Mouse (Mus musculus) liver, postnatal 0 days (tissue): ENCODE data around the gene Abcd4. TPM values are rescaled to one million over a fixed set of nuclear protein-coding genes. Genes with fewer than 3 reads are reported as not detected.

Experiments used
- ATAC-seq: fragments of 200-750 bp; cut with Nextera tagmentation; 2 replicates; pipeline ENCODE4 v1.8.0; 2017; ENCODE audit warnings: mild to moderate bottlenecking, moderate library complexity
- DNase-seq: peaks from one replicate; pipeline ENCODE4 v3.0.0-alpha.2; 2016
- H3K27ac ChIP-seq: fragments of 300-500 bp; sonication (generic); 2 replicates; pipeline ENCODE4 v1.5.1; 2014; ENCODE audit warnings: antibody characterized with exemption, moderate library complexity, mild to moderate bottlenecking, low read depth
- H3K27me3 ChIP-seq: fragments of 300-500 bp; sonication (generic); 2 replicates; pipeline ENCODE4 v1.6.1; 2014; ENCODE audit warnings: low read length, control low read depth, mixed read lengths; ENCODE audit not compliant: insufficient read depth
- H3K36me3 ChIP-seq: fragments of 300-500 bp; sonication (generic); replicated peaks from 2 replicates; pipeline ENCODE4 v1.6.1; 2014; ENCODE audit warnings: mild to moderate bottlenecking, control low read depth, low read length, moderate library complexity, mixed read lengths; ENCODE audit not compliant: insufficient read depth
- H3K4me1 ChIP-seq: fragments of 300-500 bp; sonication (generic); 2 replicates; pipeline ENCODE4 v1.6.1; 2014; ENCODE audit warnings: antibody characterized with exemption, mild to moderate bottlenecking, control low read depth; ENCODE audit not compliant: insufficient read depth
- H3K4me2 ChIP-seq: fragments of 300-500 bp; sonication (generic); 2 replicates; pipeline ENCODE4 v1.6.1; 2014; ENCODE audit warnings: low read depth, mild to moderate bottlenecking, low read length, moderate library complexity, mixed read lengths
- H3K4me3 ChIP-seq: fragments of 300-500 bp; sonication (generic); 2 replicates; pipeline ENCODE4 v1.5.1; 2014; ENCODE audit warnings: low read depth, low read length
- H3K9ac ChIP-seq: fragments of 300-500 bp; sonication (generic); replicated peaks from 2 replicates; pipeline ENCODE4 v1.6.1; 2014; ENCODE audit warnings: mild to moderate bottlenecking, moderate library complexity
- H3K9me3 ChIP-seq: fragments of 300-500 bp; sonication (generic); 2 replicates; pipeline ENCODE4 v1.6.1; 2016; ENCODE audit warnings: mild to moderate bottlenecking, control low read depth, low read length, mixed read lengths
- CTCF ChIP-seq: sonication (generic); IDR thresholded peaks from 2 replicates; pipeline ENCODE4 v1.5.1; 2016; ENCODE audit warnings: antibody characterized with exemption, low read depth
- EP300 ChIP-seq: IDR thresholded peaks from 2 replicates; pipeline ENCODE4 v1.6.1; 2016; ENCODE audit warnings: antibody characterized with exemption, low read depth, mild to moderate bottlenecking
- WGBS: fragments of 180-500 bp; shearing (Covaris S2); extraction: QIAGEN DNeasy Blood & Tissue Kit; methylation state at CpG from one replicate; pipeline ENCODE4 v1.1.7; 2014; ENCODE audit not compliant: insufficient replicate concordance; 5-methylcytosine and 5-hydroxymethylcytosine counted together
- polyA plus RNA-seq: library from polyadenylated mRNA; unstranded; fragments of >200 nt; fragmentation: Nextera tagmentation; extraction: Ambion mirVana; gene quantifications from 2 replicates; pipeline ENCODE4 v1.2.1, GENCODE M21; 2015

The Abcd4 gene
- polyA plus RNA-seq, 1 experiment from 2014 or later: 2.7 TPM

DNA sequence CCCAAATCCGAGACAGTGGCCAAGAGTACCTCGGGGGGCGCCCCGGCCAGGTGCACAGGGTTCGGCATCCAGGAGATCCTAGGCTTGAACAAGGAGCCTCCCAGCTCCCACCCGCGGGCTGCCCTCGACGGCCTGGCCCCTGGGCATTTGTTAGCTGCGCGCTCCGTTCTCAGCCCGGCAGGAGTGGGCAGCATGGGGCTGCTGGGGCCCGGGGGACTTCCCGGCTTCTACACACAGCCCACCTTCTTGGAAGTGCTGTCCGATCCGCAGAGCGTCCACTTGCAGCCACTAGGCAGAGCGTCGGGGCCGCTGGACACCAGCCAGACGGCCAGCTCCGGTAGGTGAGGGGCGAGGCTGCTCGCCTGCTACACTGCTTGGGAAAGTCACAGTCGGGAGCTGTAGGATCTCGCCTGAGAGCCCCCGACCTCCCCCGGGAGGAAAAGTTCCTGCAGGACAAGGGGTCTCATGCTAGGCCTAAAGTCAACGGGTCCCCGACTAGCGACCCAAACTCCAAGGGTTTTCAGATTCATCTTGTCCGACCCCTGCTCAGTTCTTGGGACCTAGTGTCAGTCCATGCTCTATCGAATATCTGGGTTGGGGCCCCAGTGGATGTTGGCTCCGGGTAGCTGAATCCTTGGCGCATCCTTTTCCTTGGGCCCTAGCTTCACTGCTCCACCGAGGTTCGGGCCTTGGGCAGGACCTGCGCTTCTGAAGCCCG, 47.1 kb downstream of the Abcd4 start:
- Histone ChIP-seq H3K4me2 (no peak overlapping the region), H3K9ac (no peak overlapping the region), H3K4me3 (no peak overlapping the region), H3K4me1 (0 out of 2 replicates have a peak, but pooled peaks cover 4% of the 10 kb centered on the region), H3K27ac (no peak overlapping the region), H3K9me3 (no peaks in the 10 kb centered on the region), H3K27me3 (peaks cover 69% of the 10 kb centered on the region), H3K36me3 (no peaks in the 10 kb centered on the region)
- DNase-seq (no peak), ATAC-seq (no peak)
- WGBS: 3% methylated on average over 40 of the region's 40 CpGs
- no peak for TF ChIP-seq CTCF
- TF ChIP-seq EP300: no peak

DNA sequence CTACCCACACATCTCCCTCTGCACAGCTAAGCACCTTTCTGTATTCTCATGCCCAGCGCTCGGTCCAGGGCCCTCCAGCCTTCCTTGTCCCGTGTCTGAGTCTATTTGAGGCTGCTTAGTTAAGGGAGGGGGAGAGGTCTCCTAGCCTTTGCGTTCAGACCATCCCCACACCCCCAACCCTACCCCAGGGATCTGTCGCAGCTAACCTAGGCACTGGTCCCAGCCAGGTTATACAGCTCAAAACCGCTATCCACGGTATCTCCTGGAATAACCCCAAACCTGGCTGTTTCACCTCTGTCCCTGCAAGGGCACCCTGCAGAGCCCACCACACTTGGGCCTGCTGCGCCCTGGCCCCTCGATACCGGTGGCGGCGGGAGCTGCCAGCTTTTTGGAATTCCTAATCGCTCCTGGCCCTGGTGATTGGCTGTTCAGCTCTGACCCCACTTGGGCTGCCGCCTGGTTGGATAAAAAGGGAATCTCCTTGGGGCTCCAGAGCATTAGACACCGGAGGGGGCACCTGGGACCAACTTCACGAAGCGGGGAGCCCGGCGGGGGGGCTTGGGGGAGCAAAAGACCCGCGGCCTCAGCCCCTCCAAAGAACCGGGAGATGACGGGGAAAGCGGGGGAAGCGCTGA, 47.8 kb downstream of the Abcd4 start, which contains the start of gene Vsx2:
Gene Vsx2 (plus strand): TSS at position 427 of the 635 bp plus-strand sequence.
- 0 out of 2 replicates have a peak, but pooled peaks cover 4% of the 10 kb centered on the region for H3K4me1 ChIP-seq
- H3K9me3 ChIP-seq: no peaks in the 10 kb centered on the region
- peaks cover 65% of the 10 kb centered on the region for H3K27me3 ChIP-seq
- TF ChIP-seq CTCF (no peak), EP300 (no peak)
- ATAC-seq (no peak), DNase-seq (no peak)
- no peak within 1 kb of the TSS for H3K9ac ChIP-seq
- H3K27ac ChIP-seq: no peak within 1 kb of the TSS
- 7% methylated on average over 24 of the region's 25 CpGs for WGBS
- H3K4me2 ChIP-seq: no peak within 1 kb of the TSS
- no peaks in the 10 kb centered on the region for H3K36me3 ChIP-seq
- H3K4me3 ChIP-seq: no peak within 1 kb of the TSS

DNA sequence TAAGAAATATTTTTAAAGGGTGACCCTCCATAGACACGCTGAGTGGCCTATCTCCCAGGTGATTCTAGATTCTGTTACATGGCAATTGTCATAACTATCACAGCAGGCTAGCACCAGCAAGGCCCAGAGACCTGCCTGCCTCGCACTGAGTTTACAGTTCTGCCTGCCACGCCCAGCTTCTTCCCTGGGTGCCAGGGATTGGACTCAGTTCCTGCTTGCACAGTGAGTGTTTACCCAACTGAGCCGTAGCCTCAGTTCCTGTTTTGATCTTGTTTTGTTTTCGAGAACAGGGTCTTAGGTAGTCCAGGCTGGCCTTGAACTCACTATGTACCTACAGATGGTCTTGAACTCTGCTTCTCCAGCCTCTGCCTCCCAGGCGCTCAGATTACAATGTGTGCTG, 49.6 kb downstream of the Abcd4 start:
- Histone ChIP-seq H3K27me3 (peaks cover 49% of the 10 kb centered on the region), H3K4me1 (0 out of 2 replicates have a peak, but pooled peaks cover 4% of the 10 kb centered on the region), H3K27ac (no peak overlapping the region), H3K4me3 (no peak overlapping the region), H3K4me2 (no peak overlapping the region), H3K9me3 (no peaks in the 10 kb centered on the region), H3K36me3 (no peaks in the 10 kb centered on the region), H3K9ac (no peak overlapping the region)
- no peak for ATAC-seq
- 63% methylated on average over 6 of the region's 6 CpGs for WGBS
- TF ChIP-seq CTCF: no peak
- no peak for TF ChIP-seq EP300
- no peak for DNase-seq

DNA sequence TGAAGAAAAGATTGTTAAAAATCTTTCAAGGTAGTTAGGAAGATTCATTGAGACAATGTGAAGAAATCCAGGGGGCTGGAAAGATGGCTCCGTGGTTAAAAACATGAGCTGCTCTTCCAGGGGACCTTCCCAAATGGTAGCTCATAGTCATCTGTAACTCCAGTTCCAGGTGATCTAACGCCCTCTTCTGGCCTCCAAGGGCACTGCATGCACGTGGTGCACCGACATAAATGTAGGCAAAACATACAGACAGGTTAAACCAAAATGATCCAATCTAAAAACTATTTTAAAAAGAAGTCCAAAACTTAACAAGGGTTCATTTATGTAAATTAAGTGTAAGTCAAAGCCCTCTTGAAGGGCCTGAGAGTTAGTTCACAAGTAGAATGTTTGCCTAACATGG, 54.7 kb downstream of the Abcd4 start:
- H3K4me1 ChIP-seq: no peaks in the 10 kb centered on the region
- no peak overlapping the region for H3K27ac ChIP-seq
- no peak overlapping the region for H3K9ac ChIP-seq
- H3K4me3 ChIP-seq: no peak overlapping the region
- peaks cover 1% of the 10 kb centered on the region; the same call in 1 of the 2 replicates for H3K27me3 ChIP-seq
- 42% methylated on average over 4 of the region's 4 CpGs for WGBS
- no peaks in the 10 kb centered on the region for H3K36me3 ChIP-seq
- TF ChIP-seq CTCF (peak; percentile 42), EP300 (no peak)
- no peak for DNase-seq
- no peak overlapping the region for H3K4me2 ChIP-seq
- no peaks in the 10 kb centered on the region for H3K9me3 ChIP-seq
- ATAC-seq: no peak

DNA sequence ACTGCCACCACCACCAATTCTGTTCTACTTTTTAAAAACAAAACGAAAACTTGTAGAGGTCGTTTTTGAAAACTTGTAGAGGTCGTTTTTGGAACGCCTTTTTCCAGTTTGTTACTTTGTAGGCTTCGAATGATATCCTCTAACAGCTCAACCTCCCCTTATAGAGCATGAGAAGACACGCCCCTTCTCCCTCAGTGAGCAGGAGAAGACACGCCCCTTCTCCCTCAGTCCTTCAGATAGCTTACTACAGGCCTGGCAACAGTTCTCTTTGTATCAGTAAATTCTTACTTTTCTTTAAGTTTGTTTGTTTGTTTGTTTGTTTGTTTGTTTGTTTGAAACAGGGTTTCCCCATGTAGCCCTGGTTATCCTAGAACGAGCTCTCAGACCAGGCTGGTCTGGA, 62.0 kb downstream of the Abcd4 start:
- ATAC-seq (no peak), DNase-seq (no peak)
- H3K9ac ChIP-seq: no peak overlapping the region
- H3K4me1 ChIP-seq: no peaks in the 10 kb centered on the region
- TF ChIP-seq EP300: no peak
- no peak overlapping the region for H3K4me3 ChIP-seq
- WGBS: 53% methylated on average over 8 of the region's 8 CpGs
- no peak overlapping the region for H3K27ac ChIP-seq
- H3K9me3 ChIP-seq: no peaks in the 10 kb centered on the region
- H3K36me3 ChIP-seq: no peaks in the 10 kb centered on the region
- no peak overlapping the region for H3K4me2 ChIP-seq
- no peaks in the 10 kb centered on the region for H3K27me3 ChIP-seq

Other genes starting within 250 kb of the Abcd4 start
- gene Entpd5, start 208.4 kb downstream of the Abcd4 start, polyA plus RNA-seq: 23.5 and 24.8 TPM in 2 replicates
- 0.34 and 0.51 TPM in 2 replicates for gene Bbof1, start 208.3 kb downstream of the Abcd4 start, polyA plus RNA-seq
- gene Rnf113a2, start 200.2 kb downstream of the Abcd4 start, polyA plus RNA-seq: 13.3 and 13.9 TPM in 2 replicates
- gene Aldh6a1, start 166.4 kb downstream of the Abcd4 start, polyA plus RNA-seq: 98.3 and 99.4 TPM in 2 replicates
- 7.8 and 8.1 TPM in 2 replicates for gene Lin52, start 166.0 kb downstream of the Abcd4 start, polyA plus RNA-seq
- gene Vsx2, start 47.7 kb downstream of the Abcd4 start, polyA plus RNA-seq: not detected in 2 replicates
- not detected in 2 replicates for gene Vrtn, start 23.6 kb upstream of the Abcd4 start, polyA plus RNA-seq
- gene Syndig1l, start 81.4 kb upstream of the Abcd4 start, polyA plus RNA-seq: 0.04 TPM in 1 of 2 replicates, not detected in the other
- 29.7 and 30.0 TPM in 2 replicates for gene Npc2, start 155.7 kb upstream of the Abcd4 start, polyA plus RNA-seq
- gene Isca2, start 155.8 kb upstream of the Abcd4 start, polyA plus RNA-seq: 97.5 and 99.9 TPM in 2 replicates